Mouse (Mus musculus) mature B cell (primary cell): ENCODE data around the gene 2310033P09Rik.

Source experiments
- in situ Hi-C: fragments of 300-500 bp; cut with MboI; formaldehyde crosslinking; loops from 2 replicates; pipeline ENCODE4 v1.14.3; 2019

2310033P09Rik gene

DNA sequence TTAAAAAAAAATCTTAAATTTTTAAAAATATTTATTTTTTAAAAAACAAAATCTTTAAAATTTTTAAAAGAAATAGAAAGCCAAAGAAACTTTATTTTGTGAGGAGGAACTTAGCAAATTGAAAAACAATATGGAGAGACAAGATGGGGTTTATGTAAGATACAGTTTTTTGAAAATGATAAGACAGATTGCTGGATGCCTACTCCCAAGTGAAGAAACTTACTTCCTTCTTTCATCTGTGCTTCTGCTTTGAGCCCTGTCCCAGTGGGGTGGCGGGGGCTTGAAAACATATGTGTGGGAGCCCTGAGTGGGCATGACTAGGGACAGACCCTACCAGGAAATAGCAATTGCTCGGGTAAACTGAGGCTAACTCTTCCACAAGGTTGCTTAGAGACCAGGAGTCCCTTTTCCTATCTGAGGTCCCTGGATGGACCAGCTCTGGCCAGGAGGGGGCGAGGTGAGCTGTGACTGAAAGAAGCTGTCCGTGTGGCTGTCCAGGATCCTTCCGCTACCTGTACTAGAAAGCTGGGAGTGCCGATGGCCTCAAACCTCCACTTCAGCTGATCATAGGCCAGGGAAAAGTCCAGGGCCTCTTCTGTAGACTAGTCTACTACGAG lies 22.1 kb downstream of the 2310033P09Rik start:
- in situ Hi-C loops: no loop called here

DNA sequence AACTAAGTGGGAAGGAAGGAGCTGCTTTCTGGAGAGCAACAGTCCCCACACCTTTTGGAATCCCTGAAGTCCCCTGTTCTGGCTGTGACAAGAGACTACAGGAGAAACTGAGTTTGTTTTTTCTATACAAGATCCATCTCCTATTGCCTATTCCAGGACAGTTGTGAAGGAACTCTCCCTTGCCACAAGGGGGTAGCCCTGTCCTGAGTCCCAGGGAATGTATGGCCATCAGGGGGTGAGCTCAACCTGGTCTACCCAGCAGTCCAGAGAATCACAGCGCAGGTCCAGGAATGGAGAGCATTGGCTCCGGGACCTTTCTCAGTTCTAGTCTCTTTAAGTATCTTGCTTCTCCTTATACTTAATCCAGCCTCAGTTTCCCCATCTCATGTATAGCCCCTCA lies 24.7 kb downstream of the 2310033P09Rik start:
- in situ Hi-C loops: no loop called here

DNA sequence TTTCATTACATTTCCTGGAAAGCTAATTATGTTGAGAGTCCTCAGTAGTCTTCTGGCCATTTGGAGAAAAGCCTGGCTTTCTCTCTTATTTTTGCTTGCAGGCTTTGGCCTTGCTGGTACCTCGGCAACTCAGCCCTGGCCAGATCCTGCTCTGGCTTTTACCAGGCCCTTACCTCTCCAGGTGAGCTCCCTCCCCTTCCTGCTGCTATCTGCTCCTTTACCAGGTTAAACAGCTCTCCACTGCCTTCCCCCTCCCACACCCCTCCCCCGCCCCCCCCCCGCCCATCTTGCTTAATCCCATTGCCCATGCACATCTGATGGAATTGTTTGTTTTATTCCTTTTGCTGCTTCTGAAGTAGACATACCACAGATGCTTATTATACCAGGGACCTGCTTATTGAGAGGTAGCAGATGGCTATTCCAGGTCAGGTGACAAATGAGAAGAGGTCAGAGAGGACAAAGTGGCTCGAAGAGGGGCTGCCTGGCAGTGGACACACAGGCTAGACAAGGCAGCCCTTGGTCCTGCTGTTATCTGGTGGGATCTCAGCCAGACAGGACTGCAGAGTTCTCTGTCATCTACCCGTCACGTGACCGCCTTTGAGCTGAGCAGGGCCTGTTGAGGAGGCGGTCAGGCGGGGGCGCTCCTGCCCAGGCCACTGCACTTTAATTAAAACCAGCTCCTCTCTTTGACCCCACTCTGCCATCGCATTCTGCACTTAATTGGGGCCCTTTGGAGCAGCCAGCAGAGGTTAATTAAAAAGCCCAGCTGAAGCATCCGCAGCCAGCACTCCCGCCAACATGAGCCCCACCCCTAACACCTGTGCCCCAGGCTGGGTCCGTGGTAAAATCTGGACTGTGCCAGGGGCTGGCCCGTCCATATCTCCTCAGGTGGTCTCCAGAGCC lies 30.7 kb downstream of the 2310033P09Rik start:
- in situ Hi-C loops: no loop called here

DNA sequence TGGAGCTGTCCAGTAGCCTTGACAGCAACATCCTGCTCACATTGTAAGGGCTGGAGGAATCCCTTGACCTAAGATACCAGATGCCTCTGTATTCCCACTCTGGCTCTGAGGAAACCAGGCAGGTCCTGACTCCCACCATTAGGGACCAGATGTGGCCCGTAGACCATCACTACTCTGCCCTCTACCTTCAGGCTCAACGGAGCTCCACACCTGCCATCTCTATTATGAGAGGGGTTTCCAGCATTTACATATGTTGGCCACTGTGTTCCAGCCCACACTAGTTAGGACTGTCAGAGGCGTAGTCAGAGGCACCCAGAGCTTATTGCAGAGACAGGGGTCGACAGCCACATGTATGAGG lies 31.3 kb downstream of the 2310033P09Rik start:
- in situ Hi-C loops: no loop called here

DNA sequence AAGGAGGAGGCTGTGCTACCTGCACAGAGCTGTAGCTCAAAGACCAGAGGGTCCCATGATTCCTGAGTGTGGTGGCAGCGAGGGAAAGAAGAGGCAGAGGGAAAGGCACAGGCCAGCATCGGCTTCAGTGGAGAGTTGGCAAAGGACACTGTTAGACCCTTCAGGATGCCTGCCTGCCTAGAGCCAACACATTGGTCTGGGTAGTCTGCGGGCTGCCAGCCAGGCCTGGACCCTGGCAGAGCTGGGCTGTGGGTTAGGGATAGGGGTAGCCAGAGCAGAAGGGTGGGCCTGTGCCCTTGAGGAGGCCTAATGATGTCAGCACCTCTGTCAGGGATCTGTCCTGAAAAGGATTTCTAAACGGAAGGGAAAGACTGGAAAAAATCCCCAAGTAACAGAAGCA lies 31.7 kb downstream of the 2310033P09Rik start:
- in situ Hi-C loops: no loop called here

DNA sequence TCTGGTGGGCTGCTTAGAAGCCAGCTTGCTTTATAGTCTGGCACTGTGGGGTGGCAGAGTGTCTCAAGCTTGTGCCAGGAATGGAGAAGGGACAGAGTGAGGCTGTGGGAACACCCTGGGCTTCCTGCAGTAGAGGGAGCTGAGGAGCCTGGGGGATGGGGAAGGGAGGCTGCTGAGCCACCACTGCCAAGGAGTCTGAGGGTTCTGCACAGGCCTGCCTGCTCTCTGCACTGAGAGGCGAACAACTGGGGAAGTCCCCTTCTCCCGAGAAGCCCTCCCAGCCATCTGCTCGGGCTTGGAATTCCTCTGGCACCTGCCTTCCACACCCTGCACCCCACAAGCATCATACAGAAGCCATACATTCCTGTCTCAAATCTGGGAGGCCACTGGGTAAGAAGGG lies 33.7 kb downstream of the 2310033P09Rik start:
- in situ Hi-C loops: no loop called here

DNA sequence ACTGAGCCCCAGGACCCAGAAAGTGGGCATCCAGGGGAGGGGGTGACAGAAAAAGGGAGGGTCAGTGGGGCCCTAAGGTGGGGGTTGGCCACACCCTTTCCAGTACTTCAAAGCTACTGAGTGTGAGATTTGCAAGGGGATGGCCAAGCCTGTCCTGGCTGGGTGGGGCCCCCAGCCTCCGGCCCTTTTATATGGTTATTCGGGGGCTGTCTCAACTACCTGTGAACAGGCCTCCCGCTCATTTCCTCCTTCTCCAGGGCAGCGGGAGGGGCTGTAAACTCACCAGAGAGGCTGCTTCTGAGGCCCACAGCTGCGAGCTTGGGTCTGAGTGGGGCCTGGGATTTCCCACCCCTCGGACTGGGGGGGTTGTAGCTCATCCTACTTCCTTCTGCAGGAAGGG lies 35.7 kb downstream of the 2310033P09Rik start:
- in situ Hi-C loops: no loop called here

DNA sequence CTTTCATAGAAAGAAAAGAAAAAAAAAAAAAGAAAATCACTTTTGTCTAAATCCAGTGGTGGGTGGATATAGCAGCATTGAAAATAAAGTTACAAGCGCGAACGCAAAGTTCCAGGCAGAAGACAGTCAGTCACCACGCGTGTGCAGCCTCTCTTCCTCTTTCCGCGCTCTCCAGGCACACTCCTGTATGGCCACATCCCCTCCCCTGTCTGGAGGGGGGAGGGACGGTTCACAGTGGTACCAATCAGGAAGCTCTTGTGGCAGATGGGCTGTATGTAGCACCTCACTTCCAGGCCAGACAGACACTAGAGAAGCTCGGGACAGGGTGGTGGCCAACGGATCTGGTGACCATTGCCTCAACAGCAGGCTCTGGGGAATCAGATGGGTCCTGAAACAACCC lies 40.0 kb downstream of the 2310033P09Rik start:
- in situ Hi-C loops: no loop called here

DNA sequence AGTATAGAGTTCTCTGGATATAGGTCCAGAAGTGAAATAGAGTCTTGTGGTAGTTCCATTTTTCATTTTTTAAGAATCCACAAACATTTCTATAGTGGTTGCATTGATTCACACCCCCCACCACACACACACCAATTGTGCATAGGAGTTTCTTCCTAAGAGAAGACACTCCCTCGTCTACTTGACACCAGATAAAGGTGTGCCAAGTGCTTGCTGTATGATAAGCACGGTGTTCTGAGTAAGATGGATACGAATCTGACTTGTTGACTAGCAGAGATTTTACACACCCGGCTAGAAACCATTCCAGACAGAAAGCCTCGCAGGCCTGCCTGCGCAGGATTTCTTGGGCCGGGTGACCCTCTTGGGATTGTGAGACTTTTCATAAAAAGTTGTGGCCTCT lies 51.5 kb downstream of the 2310033P09Rik start:
- in situ Hi-C loops: no loop called here
